Mouse (Mus musculus) left cerebral cortex, adult 8-10 months (tissue): ENCODE data around the gene Kcnip2. TPM values are rescaled to one million over a fixed set of nuclear protein-coding genes. Genes with fewer than 3 reads are reported as not detected.

Source experiments
- DNase-seq, 2 experiments: peaks; one replicate each; pipeline ENCODE4 v3.0.0; 2022; ENCODE audit warnings: low spot score in 2 of 2
- total RNA-seq, 4 experiments: library from RNA; stranded (reverse); gene quantifications; 2 replicates each; pipeline ENCODE4 v1.2.4; 2022

The Kcnip2 gene
- total RNA-seq, 4 experiments from 2014 or later = 150 to 177 (median 154) TPM

DNA sequence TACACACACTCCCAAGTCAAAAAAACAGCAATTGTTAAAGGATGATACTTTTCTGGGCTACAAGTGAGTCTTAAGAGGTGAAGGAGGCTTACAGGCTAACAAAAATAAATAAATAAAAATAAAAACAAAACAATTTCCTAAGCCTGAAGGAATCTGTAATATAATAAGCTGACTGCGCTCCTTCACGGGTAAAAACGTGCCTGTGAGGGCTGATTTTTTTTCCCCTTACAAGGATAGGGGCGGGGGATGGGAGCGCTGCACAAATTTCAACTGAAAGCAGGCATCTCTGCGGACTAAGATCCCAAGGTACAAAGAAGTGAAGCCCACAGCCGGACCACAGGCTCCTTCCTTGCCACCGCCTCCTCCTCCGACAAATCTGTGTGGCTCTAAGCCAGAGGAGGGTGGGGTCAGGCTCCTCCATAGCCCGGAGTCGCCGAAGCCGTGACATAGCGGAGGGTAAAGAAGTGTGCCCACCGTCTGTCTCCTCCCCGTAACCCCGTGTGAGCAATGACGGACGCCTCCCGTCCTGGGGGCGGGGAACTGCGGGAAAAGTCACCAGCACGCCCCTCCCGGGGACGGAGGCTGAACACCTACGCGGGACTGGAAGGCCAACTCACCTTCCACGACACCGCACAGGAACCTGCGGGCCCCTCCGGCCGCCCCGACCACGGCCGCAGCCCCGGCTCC, 33.4 kb downstream of the Kcnip2 start:
- DNase-seq = peak; percentile 53 to 59

DNA sequence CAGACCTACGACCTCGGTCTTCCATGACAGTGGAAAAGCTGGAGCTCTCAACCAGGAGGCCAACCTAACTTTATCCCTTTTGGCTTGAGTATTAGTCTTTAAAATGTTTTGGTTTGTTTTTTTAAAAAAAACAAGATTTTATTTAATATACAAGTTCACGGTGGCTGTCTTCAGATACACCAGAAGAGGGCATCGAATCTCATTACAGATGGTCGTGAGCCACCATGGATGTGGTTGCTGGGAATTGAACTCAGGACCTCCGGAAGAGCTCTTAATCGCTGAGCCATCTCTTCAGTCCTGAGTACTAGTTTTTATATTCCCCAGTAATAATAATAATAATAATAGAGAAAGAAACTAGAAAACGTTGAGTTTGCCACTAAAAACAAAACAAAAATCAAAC, 34.2 kb downstream of the Kcnip2 start:
- DNase-seq = no peak

- no peak for DNase-seq
These were observed 35.4 kb downstream of the Kcnip2 start for GRCm38 (mm10) chr19:45780350-45780915.

DNA sequence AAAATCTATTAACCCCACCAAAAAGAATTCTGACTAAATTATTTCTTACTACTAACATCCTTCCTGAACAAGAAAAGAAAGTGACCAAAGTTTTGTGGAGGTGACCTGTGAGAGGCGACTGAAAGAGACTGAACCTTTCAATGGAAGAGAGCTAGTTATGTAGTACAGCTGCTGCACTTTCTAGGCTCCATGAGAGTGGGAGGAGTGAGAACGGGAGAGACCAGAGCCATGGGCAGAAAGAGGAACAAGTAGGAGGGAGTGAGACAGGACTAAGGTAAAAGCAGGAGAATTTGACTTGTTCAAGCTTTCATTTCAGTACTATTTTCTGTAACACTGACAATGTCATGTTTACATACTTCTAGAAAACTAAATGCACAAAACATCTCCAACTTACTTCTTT, 40.4 kb downstream of the Kcnip2 start:
- no peak for DNase-seq

- no peak for DNase-seq
These were observed 44.4 kb downstream of the Kcnip2 start for GRCm38 (mm10) chr19:45771501-45771900.

DNA sequence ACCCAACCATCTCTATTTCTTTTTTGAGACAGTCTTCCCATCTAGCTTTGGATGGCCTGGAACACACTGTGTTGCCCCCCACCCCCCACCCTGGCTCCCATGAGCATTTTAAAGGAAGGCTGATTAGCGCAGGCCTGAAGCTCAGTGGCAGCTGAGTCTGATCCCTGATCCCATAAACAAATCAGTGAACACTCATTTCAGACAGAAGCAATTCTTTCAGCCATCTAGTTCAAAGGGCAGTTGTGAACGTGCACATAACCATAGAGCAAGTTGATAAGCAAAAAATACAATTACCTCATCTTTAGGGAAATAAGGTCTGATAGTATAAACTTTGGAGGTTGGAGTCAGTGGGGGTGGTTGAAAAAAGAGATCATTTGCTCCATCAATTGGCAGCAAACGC, 55.1 kb downstream of the Kcnip2 start:
- no peak for DNase-seq

GRCm38 (mm10) chr19:45758671-45759070, 57.2 kb downstream of the Kcnip2 start:
- DNase-seq = no peak

DNA sequence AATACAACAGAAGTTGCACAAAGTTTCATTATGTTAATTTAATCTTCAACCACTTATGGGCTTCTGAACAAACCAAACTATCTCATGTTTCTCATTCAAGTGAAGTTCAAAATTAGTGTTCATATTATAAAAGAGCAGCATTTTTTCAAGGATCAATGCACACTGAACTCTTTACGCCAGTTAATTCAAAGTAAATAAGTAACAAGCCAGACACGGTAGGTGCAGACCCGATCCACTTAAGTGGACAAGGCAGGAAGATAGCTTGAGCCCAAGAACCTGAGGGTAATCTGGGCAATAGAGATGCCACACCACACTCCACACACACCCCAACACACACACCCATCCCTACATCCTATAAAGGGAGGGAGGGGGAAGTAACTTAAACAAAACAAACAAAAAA, 62.3 kb downstream of the Kcnip2 start:
- no peak for DNase-seq

GRCm38 (mm10) chr19:45751881-45752280, 64.0 kb downstream of the Kcnip2 start:
- DNase-seq = no peak

DNA sequence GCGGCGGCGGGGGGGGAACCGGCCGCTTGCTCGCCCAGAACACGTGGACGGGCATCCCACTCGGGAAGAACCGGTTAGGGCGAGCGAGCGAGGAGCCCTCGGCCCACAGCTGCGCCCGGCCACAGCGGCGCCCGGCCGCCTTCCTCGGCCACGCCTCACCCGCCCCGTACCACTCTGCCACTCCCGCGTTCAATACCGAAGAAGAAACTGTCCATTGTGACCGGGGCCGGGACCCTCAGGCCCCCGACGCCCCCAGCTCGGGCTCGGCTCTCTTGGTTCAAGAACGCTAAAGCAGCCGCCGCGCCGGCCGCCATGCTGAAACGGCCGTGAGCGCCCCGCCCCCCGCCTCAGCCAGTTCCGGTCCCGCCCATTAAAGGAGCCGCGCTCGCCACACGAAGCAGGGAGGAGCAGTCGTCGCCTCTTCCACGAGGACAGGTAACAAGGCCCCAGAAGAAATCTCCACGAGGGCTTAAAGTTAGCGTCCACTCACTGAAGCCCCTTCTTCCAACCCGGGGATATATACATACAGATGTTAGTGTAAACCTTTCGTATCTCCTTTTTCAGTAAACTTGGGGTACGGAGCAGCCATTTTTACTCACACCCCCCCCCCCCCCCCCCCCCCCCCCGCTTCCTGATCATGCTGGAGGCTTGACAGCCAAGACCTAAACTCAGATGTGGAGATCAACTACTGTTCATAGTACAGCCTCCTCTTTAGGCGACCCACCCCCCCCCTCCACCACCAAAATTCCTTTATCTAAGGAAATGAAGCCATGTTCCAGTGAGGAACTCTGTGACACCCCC, 66.4 kb downstream of the Kcnip2 start, which contains the start of gene Npm3:
Gene Npm3 (minus strand): TSS at position 349 of the 801 bp plus-strand sequence.
- peak; percentile 64 for DNase-seq

DNA sequence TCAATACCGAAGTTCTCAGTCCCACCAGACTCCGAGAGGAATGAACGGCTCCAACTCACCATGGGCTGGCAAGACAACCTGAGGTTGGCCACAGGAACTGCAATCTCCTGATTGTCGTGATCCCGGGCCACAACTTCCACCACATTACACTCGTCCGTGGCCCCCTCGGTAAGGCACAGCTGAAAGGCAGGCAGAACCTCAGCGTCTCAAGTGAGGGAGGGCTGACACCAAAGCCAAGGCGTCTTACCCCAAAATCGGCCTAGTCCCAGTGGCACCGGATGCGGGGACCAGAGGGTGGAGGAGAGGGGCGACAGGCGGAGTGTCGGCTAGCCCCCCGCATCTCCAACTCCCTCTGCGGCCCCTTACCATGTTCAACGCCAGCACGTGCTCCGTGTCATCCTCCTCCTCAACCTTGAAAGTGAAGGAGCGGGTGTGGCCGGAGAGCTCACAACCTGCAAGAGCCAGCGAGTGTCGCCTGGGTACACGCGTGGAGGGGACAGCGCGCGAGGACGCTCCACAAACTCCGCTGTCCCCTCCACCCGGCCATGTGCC, 67.1 kb downstream of the Kcnip2 start:
- no peak for DNase-seq

- no peak for DNase-seq
These were observed 67.7 kb downstream of the Kcnip2 start for GRCm38 (mm10) chr19:45748206-45748605.

- DNase-seq = peak; percentile 67 to 88
These were observed 68.6 kb downstream of the Kcnip2 start for GRCm38 (mm10) chr19:45747028-45747867.

GRCm38 (mm10) chr19:45746153-45747020, 69.5 kb downstream of the Kcnip2 start:
- DNase-seq = peak; percentile 58 to 73

GRCm38 (mm10) chr19:45745344-45746152, 70.3 kb downstream of the Kcnip2 start:
- DNase-seq = no peak

- no peak for DNase-seq
These were observed 72.2 kb downstream of the Kcnip2 start for GRCm38 (mm10) chr19:45743619-45744018.

DNA sequence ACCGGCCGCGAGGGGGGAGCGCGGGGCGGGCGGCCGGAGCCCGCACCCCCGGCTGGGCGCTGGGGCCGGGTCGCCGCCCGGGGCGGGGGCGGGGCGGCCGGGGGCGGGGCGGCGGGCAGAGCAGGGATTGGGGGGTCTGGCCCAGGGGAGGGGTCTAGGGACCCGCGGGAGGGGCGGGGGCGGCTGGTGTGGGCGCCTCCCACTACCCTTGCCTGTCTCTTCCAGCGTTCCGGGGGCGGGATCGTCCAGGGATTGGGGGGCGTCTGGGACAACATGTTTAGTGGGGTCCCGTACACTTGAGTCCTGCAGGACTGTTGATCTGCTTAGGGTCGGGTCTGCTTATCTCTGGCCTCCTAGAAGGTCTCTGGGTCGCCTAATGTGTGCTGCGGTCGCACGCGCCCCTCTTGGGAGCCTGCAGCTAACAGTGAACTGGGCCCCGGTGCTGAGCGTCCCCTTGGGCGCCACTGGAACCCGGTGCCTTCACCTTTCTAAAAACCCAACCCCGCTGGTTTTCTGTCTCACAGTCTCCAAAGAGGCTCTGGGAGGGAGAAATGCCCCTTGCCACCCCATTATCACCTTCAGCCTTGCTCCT, 72.8 kb downstream of the Kcnip2 start:
- no peak for DNase-seq

DNA sequence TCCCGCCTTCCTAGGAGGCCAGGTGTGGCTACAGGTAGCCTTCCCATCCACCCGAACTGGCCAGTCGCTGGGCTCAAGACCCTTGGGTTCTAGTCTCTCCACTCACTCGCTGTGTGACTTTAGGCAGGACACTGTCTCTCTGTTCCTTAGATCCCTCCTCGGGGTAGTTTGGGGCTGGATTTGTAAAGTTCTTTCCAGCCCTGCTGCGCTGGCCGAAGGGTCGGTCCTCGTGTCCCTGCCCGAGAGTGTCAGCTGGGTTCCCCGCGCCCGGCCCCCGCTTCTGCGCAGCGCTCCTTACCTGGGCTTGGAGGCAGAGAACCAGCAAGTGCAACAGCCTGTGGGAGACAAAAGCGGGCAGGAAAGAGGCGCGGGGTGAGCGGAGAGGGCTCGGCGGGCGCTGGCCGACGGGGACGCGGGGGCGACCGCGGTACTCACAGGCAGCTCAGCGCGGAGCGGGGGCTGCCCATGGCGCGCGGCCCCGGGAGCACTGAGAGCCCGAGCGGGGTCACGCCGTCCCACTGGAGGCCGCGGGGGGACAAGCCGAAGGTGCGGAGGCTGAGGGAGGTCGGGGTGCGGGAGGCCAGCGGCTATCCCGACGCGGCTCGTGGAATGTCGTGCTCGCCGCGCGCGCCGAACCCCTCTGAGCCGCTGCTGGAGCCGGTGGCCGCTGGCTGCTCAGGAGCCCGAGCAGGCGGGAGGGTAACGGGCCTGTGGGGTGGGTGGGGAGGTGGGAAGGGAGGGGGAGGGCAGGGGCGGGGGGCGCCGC, 73.5 kb downstream of the Kcnip2 start, which contains the start of gene Fgf8:
Gene Fgf8 (minus strand): TSS at position 698 of the 766 bp plus-strand sequence.
- DNase-seq = no peak
